Mouse (Mus musculus): ENCODE data around the gene Txnl4b. TPM values are rescaled to one million over a fixed set of nuclear protein-coding genes. Genes with fewer than 3 reads are reported as not detected.

Gene Txnl4b
- polyA plus RNA-seq (2015; fragmentation: Illumina TruSeq; extraction: RNeasy Lipid Tissue Mini Kit (QIAGEN cat#74804); ENCODE audit: low read depth, low replicate concordance): 23.6 TPM

DNA sequence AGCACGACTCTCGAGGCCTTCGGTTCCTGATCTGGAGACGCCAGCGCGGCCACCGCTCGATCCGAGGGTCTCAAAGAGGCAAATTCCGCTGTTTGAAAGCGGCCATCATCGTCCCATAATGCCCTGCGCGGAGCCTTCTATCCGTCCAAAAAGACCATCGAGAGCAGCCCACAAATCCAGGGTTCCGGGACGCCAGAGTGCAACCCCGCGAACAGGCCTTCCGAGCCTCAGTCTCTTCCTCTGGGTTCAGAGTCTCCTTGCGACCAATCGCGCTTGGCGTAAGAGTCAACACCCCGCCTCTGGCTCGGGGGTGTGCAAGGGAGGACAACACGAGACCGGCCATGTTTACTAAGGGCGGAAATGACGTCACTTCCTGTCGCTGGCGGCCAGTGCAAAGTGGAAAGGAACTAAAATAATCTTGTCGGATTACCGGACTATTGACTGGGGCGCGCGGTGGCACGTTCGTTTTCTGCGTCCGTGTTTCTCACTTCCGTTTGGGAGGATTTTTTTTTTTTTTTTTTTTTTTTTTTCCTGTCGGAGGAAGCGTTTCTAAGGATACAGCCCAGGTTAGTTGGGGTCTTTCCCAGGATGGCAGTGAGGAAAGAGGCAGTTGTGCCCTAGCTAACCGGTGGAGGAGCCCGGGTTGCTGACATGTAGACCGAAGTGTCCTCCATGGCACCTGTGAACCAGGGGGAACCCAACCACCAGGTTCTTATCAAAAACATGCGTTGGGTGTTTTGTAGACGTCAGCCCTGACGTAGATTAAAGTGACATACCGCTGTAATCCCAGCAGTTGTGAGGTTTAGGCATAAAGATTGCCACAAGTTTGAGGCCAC lies at the start of gene Txnl4b, which contains the start of gene Dhx38:
TSS of gene Txnl4b (plus strand) at position 395 of the 836 bp plus-strand sequence.
TSS of gene Dhx38 (minus strand) at position 364 of the 836 bp plus-strand sequence.

DNA sequence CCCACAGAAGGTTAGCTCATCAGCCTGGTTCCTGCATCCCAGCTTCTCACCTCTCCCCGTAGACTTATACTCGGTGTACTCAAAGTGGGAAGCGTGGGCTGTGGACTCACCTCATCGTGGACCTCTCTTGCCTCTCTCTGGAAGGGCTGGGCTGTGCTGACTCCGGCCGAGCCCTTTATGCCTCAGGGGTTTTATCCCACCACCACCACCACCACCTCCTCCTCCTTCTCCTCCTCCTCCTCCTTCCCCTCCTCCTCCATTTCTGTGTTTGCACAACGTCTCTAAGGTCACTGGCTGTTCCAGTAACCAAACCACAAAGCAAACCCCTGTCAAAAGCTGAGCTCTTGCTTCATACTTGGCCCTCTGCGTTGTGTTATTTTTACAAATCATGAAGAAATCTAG lies 13.2 kb downstream of the Txnl4b start, which contains the start of gene Hp:
TSS of gene Hp (minus strand) at position 273 of the 402 bp plus-strand sequence.

DNA sequence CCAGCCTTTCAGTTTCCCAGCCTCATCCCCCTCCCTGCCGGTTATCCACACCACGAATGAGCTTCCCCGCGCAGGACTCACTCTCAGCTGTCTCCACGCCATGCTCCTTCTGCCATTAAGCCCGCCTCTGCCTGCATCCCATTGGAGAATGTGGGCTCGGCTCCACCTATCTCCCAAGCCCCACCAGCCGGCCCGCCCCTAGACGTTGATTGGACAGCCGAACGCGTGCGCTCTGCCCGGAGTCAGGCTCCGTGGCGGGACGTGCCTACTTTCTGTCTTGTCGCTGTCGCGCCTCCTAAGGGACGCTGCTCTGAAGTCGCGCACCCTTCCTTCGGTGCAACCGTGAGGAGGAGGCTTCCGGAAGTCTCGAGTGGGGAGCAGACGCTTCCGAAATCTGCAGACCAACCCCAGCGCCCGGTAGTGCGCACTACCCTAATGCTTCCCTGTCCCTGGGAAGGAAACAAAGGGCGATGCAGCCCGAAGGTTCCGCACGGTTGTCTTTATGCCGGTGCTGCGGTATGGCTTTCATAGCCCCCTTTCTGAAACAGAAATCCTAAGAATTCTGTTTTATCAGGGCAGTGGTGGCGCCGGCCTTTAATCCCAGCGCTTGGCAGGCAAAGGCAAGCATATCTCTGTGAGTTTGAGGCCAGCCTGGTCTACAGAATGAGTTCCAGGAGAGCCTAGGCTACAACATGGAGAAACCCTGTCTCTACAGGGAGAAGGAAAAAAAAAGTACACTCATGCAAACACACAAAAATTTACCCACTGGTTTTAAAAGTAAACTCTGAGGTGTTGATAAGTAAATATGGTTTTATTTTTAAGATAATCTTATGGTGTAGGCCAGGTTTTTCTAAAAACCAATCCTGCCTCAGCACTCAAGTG lies 42.8 kb downstream of the Txnl4b start, which contains the start of gene Dhodh:
TSS of gene Dhodh (minus strand) at position 403 of the 882 bp plus-strand sequence.

DNA sequence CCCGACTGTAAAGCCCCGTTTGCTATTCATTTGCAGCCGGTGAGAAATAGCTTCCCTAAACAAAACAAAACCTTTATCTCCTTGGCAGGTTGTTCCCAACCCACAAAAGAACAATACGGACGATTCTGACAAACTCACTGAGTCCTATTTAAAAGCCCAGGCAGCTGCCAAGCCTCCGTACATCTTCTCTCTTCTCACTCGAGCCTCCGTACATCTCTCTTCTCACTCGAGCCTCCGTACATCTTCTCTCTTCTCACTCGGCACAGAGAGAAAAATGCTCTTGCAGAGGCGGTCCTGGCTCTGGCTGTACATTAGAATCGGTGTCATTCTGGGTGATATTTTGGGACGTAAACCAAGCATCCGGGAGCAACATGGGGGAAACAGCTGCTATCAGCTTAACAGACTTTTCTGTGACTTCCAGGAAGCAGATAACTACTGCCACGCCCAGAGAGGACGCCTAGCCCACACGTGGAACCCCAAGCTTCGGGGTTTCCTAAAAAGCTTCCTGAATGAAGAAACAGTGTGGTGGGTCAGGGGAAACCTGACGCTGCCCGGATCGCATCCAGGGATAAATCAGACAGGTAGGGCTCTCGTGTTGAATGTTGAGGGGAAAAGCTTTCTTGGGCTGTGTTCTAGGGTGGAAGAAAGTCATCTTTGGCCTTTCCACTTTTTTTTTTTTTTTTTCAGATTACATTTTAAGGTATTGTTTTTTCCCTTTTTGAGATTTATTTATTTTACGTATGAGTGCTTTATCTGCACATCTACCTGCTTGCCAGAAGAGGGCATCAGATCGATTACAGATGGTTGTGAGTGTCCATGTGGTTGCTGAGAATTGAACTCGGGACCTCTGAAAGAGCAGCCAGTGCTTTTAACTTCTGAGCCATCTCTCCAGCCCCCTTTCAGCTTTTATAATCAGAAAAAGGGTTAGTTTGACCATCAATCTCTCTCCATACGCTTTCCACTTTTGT lies 48.8 kb downstream of the Txnl4b start, which contains the start of gene Pkd1l3:
TSS of gene Pkd1l3 (plus strand) at position 275 of the 968 bp plus-strand sequence.

Other genes with a start within 250 kb of the Txnl4b start
- 0.37 TPM for gene Pmfbp1, start 71.9 kb upstream of the Txnl4b start, polyA plus RNA-seq (2015; fragmentation: Illumina TruSeq; extraction: RNeasy Lipid Tissue Mini Kit (QIAGEN cat#74804); ENCODE audit: low read depth, low replicate concordance)
- gene Dhx38, start within 50 bp of the Txnl4b start, polyA plus RNA-seq (2015; fragmentation: Illumina TruSeq; extraction: RNeasy Lipid Tissue Mini Kit (QIAGEN cat#74804); ENCODE audit: low read depth, low replicate concordance): 15.6 TPM
- gene Hp, start 13.3 kb downstream of the Txnl4b start, polyA plus RNA-seq (2015; fragmentation: Illumina TruSeq; extraction: RNeasy Lipid Tissue Mini Kit (QIAGEN cat#74804); ENCODE audit: low read depth, low replicate concordance): 1.3 TPM
- gene Dhodh, start 42.8 kb downstream of the Txnl4b start, polyA plus RNA-seq (2015; fragmentation: Illumina TruSeq; extraction: RNeasy Lipid Tissue Mini Kit (QIAGEN cat#74804); ENCODE audit: low read depth, low replicate concordance): 23.0 TPM
- 1.3 TPM for gene Pkd1l3, start 48.6 kb downstream of the Txnl4b start, polyA plus RNA-seq (2015; fragmentation: Illumina TruSeq; extraction: RNeasy Lipid Tissue Mini Kit (QIAGEN cat#74804); ENCODE audit: low read depth, low replicate concordance)
- gene Ist1, start 127.4 kb downstream of the Txnl4b start, polyA plus RNA-seq (2015; fragmentation: Illumina TruSeq; extraction: RNeasy Lipid Tissue Mini Kit (QIAGEN cat#74804); ENCODE audit: low read depth, low replicate concordance): 78.6 TPM
- 31.7 TPM for gene Zfp821, start 139.7 kb downstream of the Txnl4b start, polyA plus RNA-seq (2015; fragmentation: Illumina TruSeq; extraction: RNeasy Lipid Tissue Mini Kit (QIAGEN cat#74804); ENCODE audit: low read depth, low replicate concordance)
- gene Atxn1l, start 171.8 kb downstream of the Txnl4b start, polyA plus RNA-seq (2015; fragmentation: Illumina TruSeq; extraction: RNeasy Lipid Tissue Mini Kit (QIAGEN cat#74804); ENCODE audit: low read depth, low replicate concordance): 15.6 TPM
- gene Ap1g1, start 212.7 kb downstream of the Txnl4b start, polyA plus RNA-seq (2015; fragmentation: Illumina TruSeq; extraction: RNeasy Lipid Tissue Mini Kit (QIAGEN cat#74804); ENCODE audit: low read depth, low replicate concordance): 72.2 TPM